Mouse (Mus musculus) forebrain, embryonic 10.5 days (tissue): Measurements from ENCODE around the gene Slfn2. TPM values are rescaled to one million over a fixed set of nuclear protein-coding genes. Genes with fewer than 3 reads are reported as not detected.

Source experiments
- DNase-seq: peaks from one replicate; pipeline ENCODE4 v3.0.0-alpha.2; 2017; ENCODE audit warnings: low spot score; ENCODE audit errors: extremely low spot score
- H3K27ac ChIP-seq: fragments of 300-500 bp; sonication (generic); 2 replicates; pipeline ENCODE4 v1.5.1; 2016; ENCODE audit warnings: mild to moderate bottlenecking
- H3K27me3 ChIP-seq: fragments of 300-500 bp; sonication (generic); 2 replicates; pipeline ENCODE4 v1.6.1; 2016; ENCODE audit warnings: mild to moderate bottlenecking; ENCODE audit not compliant: poor library complexity, severe bottlenecking
- H3K36me3 ChIP-seq: fragments of 300-500 bp; sonication (generic); replicated peaks from 2 replicates; pipeline ENCODE4 v1.6.1; 2016; ENCODE audit warnings: mild to moderate bottlenecking, moderate library complexity
- H3K4me1 ChIP-seq: fragments of 300-500 bp; sonication (generic); 2 replicates; pipeline ENCODE4 v1.6.1; 2016
- H3K4me3 ChIP-seq: fragments of 300-500 bp; sonication (generic); 2 replicates; pipeline ENCODE4 v1.5.1; 2016; ENCODE audit warnings: mild to moderate bottlenecking, moderate library complexity
- H3K9me3 ChIP-seq: fragments of 300-500 bp; sonication (generic); 2 replicates; pipeline ENCODE4 v1.6.1; 2016; ENCODE audit warnings: mild to moderate bottlenecking, moderate library complexity
- WGBS: fragments of 180-500 bp; shearing (Covaris S2); methylation state at CpG from one replicate; pipeline ENCODE4 v1.1.7; 2016; 5-methylcytosine and 5-hydroxymethylcytosine counted together
- microRNA-seq: library from miRNA; unstranded; fragments of <30 nt; microRNA quantifications from one replicate; pipeline ENCODE4, GENCODE M21; 2017
- polyA plus RNA-seq: library from polyadenylated mRNA; unstranded; fragments of >200 nt; fragmentation: Nextera tagmentation; extraction: Ambion mirVana; gene quantifications from 2 replicates; pipeline ENCODE4 v1.2.1, GENCODE M21; 2016

Slfn2 gene
- polyA plus RNA-seq, 1 experiment from 2014 or later, result 1.3 TPM

DNA sequence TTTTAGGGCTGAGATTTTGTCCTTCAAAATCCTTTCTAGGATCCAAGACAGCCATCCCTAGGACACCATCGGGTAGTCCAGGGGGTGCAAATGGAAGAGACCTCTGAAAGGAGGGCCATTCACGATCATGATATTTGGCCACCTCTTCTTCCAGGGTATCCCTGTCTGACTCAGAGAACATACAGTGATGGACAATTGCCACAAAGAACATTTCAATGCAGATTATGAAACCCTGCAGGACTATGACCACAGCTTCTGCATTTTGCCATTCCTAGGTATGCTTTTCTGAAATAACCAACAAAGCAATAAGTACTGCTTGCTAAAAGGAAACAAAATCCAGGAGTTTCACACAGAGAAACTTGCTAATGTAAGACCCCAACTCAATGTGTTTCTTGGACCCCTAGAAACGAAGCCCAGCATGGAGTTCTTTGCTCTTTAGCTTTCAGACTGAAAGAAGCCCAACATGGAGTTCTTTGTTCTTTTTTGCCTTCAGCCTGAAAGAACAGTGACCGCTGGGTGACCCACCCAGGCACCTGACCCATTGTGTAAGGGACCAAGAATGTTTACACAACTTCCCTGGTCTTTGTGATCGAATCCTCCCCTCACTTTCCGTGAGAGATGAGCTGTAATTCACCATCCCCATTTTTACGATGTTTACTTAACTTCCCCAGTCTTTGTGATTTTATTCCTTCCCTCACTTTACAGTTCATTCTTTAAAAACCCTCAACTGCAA, 18.0 kb downstream of the Slfn2 start:
- Histone ChIP-seq H3K27ac (no peak overlapping the region), H3K36me3 (no peaks in the 10 kb centered on the region), H3K27me3 (no peaks in the 10 kb centered on the region), H3K4me3 (no peak overlapping the region), H3K9me3 (peaks cover 14% of the 10 kb centered on the region; the same call in 1 of the 2 replicates), H3K4me1 (no peaks in the 10 kb centered on the region)
- WGBS, result 76% methylated on average over 7 of the region's 7 CpGs
- no peak for DNase-seq

- 83% methylated on average over 2 of the region's 2 CpGs for WGBS
- Histone ChIP-seq H3K4me1 (no peaks in the 10 kb centered on the region), H3K4me3 (no peak overlapping the region), H3K27ac (no peak overlapping the region), H3K9me3 (peaks cover 14% of the 10 kb centered on the region; the same call in 1 of the 2 replicates), H3K36me3 (no peaks in the 10 kb centered on the region), H3K27me3 (no peaks in the 10 kb centered on the region)
- no peak for DNase-seq
Observed at GRCm38 (mm10) chr11:83084161-83084560, 19.2 kb downstream of the Slfn2 start.

DNA sequence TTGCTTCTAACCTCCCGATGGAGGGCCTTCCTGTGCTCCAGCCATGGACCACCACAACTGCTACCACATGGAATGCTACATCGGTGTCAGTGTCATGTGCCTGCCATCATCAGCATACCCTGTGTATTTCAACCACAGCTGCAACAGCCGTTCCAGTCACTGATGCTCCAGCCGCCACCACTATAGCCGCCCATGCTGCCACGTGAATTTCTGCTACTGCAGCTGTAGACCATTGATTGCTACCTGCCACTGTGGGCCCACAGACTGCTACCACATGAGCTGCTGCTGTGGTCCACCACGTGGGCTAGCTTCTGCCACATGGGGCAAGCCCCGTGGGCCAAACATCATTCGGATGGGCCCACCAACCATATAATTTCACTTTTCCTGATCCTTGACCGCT, 19.8 kb downstream of the Slfn2 start:
- H3K4me3 ChIP-seq, result no peak overlapping the region
- peaks cover 14% of the 10 kb centered on the region; the same call in 1 of the 2 replicates for H3K9me3 ChIP-seq
- 88% methylated on average over 10 of the region's 10 CpGs for WGBS
- no peak for DNase-seq
- no peak overlapping the region for H3K27ac ChIP-seq
- H3K27me3 ChIP-seq, result no peaks in the 10 kb centered on the region
- H3K4me1 ChIP-seq, result no peaks in the 10 kb centered on the region
- no peaks in the 10 kb centered on the region for H3K36me3 ChIP-seq

DNA sequence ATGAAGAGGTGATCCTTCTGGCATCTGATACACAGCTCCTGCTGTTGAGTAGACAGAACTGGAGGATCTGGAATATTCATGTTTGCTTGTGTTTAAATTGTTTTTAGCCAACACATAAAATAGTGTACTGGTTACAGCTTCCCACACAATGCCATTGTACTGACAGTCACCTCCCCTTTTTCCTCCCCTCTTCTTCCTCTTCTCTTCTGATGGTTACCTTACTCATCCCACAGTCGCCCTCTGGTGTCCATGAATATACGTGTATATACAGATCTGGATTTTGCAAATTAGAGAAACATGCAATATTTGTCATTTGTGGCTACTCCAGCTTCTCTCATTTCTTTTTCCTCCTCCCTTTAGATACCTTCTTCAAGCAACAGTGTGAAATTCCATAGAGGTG, 50.2 kb downstream of the Slfn2 start:
- no peak for DNase-seq
- Histone ChIP-seq H3K27ac (no peak overlapping the region), H3K36me3 (no peaks in the 10 kb centered on the region), H3K27me3 (no peaks in the 10 kb centered on the region), H3K4me1 (no peaks in the 10 kb centered on the region), H3K9me3 (no peaks in the 10 kb centered on the region), H3K4me3 (no peak overlapping the region)
- WGBS, result 42% methylated on average over 2 of the region's 2 CpGs

DNA sequence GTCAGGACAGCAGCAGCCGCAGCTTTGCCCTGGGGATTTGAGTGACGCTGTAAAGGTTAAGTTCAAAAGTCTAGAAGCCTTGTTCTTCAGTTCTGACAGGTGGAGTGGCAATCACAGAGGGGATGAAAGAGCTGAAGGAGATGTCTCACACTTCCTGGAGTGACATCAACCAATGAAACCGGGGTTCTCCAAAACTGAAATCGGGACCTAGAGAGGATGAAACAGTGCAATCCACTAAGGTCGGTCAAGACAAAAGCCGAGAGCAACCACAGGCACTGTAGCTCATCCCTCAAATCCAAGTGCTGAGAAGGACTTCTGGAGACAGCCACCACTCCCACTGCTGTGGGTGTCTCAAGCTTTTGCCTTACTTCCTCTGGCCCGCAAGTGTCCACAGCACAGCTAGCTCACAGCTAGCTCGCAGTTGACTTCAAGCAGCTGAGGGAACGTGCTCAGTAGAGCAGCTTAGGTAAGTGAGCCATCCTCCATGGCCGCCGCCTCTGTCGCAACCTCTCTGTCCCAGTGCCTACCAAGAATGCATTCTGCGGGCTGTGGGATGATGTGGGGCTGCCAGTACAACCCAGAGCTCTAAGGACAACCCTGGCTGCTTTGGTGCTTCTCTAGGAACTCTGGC, 51.8 kb downstream of the Slfn2 start, which contains the start of gene Slfn1:
Gene Slfn1, plus strand, starts transcription at position 253 of the 631 bp plus-strand sequence.
- Histone ChIP-seq H3K27me3 (no peaks in the 10 kb centered on the region), H3K27ac (no peak within 1 kb of the TSS), H3K4me1 (no peaks in the 10 kb centered on the region), H3K9me3 (no peaks in the 10 kb centered on the region), H3K4me3 (no peak within 1 kb of the TSS), H3K36me3 (no peaks in the 10 kb centered on the region)
- DNase-seq, result no peak
- WGBS, result 91% methylated on average over 13 of the region's 13 CpGs

- Histone ChIP-seq H3K27ac (no peak overlapping the region), H3K36me3 (no peaks in the 10 kb centered on the region), H3K9me3 (no peaks in the 10 kb centered on the region), H3K4me1 (no peaks in the 10 kb centered on the region), H3K4me3 (no peak overlapping the region), H3K27me3 (no peaks in the 10 kb centered on the region)
- 56% methylated on average over 3 of the region's 3 CpGs for WGBS
- DNase-seq, result no peak
Observed at GRCm38 (mm10) chr11:83118056-83118455, 53.1 kb downstream of the Slfn2 start.

Small RNAs within 50 kb of the gene (microRNA-seq; reads per million reads assigned to microRNA genes)
- not detected for gene Gm27598

Other genes starting within 250 kb of the Slfn2 start
- 8.8 and 9.5 TPM in 2 replicates for gene Rffl, start 193.9 kb upstream of the Slfn2 start, polyA plus RNA-seq
- 15.3 and 18.0 TPM in 2 replicates for gene Rad51d, start 174.5 kb upstream of the Slfn2 start, polyA plus RNA-seq
- gene Fndc8, start 173.0 kb upstream of the Slfn2 start, polyA plus RNA-seq, result 0.18 and 0.22 TPM in 2 replicates
- 49.8 and 52.1 TPM in 2 replicates for gene Nle1, start 156.7 kb upstream of the Slfn2 start, polyA plus RNA-seq
- gene Unc45b, start 154.6 kb upstream of the Slfn2 start, polyA plus RNA-seq, result 0.23 and 0.31 TPM in 2 replicates
- gene Slfn5, start 113.8 kb upstream of the Slfn2 start, polyA plus RNA-seq, result 0.31 and 0.38 TPM in 2 replicates
- 9.4 and 10.3 TPM in 2 replicates for gene Slfn9, start 73.3 kb upstream of the Slfn2 start, polyA plus RNA-seq
- 0.07 and 0.10 TPM in 2 replicates for gene Slfn8, start 44.3 kb upstream of the Slfn2 start, polyA plus RNA-seq
- not detected in 2 replicates for gene Slfn1, start 51.7 kb downstream of the Slfn2 start, polyA plus RNA-seq
- gene Slfn4, start 110.1 kb downstream of the Slfn2 start, polyA plus RNA-seq, result not detected in 2 replicates
- 0.25 and 0.55 TPM in 2 replicates for gene Slfn3, start 126.2 kb downstream of the Slfn2 start, polyA plus RNA-seq
- 0.15 and 0.19 TPM in 2 replicates for gene Slfn14, start 221.6 kb downstream of the Slfn2 start, polyA plus RNA-seq
- gene Ap2b1, start 233.9 kb downstream of the Slfn2 start, polyA plus RNA-seq, result 66.4 and 67.0 TPM in 2 replicates
- gene Pex12, start 237.5 kb downstream of the Slfn2 start, polyA plus RNA-seq, result 16.4 and 16.6 TPM in 2 replicates